Mouse (Mus musculus): ENCODE data around the gene Olfr65. TPM values are rescaled to one million over a fixed set of nuclear protein-coding genes. Genes with fewer than 3 reads are reported as not detected.

Olfr65 gene
- total RNA-seq (2021), result not detected
- long read RNA-seq, experiment 1, result 0 reads
- long read RNA-seq, experiment 2, result 0 reads

DNA sequence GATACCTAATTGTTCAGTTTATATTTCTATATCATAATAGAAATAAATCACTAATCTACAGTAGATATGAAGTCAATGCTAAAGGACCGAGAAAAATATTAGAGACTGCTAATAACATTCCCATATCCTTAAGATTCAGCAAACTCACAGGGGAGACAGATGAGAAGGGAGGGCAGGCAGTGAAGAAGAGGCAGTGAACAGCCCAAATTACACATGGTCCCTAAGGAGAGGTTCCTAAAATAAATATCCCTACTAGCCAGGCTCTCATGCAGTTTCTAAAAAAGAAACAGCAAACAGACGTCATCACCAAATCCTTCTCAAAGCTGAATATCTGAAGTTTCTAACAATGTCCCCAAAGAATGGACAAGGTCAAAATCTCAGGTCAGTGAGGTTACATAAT is at the start of gene Olfr65:
Gene Olfr65, plus strand, starts transcription at position 301 of the 400 bp plus-strand sequence.
- no peak for DNase-seq

DNA sequence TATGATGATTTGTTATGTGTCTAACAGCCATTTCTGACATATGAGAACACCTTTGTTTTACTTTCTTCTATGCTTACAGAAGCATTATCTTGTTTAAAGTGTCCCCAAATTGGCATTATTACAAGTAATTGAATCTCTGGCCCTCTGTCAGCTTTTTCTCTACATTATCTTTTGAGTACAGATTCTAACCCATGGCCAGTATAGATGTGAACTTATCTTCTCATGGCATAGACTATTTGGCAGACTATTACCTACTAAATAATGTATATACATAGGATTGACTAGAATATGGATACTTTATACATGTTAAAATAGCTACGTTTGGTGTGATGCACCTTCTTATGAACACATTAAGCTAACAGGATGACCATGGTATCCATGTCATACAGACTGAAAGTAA is 48.6 kb upstream of the Olfr65 start:
- no peak for DNase-seq

DNA sequence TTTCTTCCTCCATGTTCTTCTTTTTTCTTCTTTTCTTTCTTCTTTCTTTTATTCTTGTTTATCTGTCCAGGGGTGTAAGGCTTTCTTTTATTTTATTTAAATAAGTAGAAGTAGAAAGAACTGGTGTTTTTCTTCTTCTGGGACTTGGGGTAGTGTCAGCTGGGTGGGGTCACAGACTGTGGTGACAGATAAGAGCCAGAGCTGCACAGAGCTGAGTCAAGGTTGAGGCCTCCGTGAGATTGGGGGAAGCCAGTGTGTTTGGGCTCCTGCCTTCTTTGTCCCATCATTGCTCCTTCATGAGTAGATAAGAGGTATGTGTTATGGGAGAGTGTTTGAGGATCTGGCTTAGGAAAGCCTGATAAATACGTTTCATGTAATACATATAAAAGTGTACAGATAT is 44.2 kb upstream of the Olfr65 start:
- DNase-seq, result no peak

DNA sequence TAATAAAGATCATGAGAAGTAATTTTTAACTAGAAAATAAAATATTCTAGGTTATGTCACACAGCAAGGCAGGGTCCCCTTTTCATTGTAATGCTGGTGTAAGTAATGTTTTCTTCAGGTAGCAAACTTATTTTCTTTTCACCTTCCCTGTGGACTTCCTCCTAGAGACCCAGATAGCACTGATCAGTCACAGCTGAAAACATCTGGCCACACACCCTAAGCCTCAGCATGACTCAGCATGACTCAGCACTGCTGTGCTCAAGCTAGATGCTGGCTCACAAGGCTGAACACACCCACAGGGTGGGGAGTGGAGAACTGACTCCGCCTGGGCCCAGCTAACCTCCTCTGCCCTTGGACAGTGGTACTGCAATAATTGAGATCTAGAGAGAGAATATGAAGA is 42.4 kb upstream of the Olfr65 start:
- DNase-seq, result peak; percentile 54

DNA sequence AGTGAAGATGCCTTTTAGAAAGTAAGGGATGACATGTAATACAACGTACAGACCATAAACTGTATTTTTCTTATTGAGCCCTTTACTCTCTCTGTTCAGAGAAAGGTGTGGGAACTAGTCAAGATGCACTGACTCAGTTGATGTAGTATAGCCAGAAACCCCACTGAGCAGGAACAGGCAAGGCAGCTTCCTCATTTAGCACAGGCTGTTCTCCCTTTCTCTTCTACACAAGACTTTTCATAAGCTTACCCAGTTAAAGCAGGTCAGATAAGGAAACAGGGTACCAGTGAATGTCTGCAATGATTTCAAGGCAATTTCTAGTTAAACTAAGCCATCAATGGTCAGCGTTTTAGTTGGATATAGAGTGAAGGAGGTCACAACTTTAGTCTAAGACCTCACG is 41.8 kb upstream of the Olfr65 start:
- no peak for DNase-seq

DNA sequence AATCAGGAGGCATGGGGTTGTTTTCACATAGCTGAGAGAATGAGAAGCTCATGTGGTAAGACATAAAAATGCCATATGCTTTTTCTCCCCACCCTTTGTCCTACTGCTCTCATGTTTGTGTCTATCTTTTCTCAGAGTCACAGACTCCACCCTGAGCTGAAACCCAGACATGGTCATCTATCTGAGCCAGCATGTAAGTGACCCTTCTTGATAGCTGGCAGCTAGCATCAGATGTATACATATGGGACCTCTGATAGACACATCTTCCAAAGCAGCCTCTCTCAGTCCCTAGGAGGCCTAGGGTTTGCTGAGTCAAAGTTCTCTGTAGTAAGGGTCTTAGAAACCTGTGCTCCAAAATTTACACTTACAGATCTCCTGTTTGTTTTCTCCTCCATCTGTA is 37.6 kb upstream of the Olfr65 start:
- no peak for DNase-seq

DNA sequence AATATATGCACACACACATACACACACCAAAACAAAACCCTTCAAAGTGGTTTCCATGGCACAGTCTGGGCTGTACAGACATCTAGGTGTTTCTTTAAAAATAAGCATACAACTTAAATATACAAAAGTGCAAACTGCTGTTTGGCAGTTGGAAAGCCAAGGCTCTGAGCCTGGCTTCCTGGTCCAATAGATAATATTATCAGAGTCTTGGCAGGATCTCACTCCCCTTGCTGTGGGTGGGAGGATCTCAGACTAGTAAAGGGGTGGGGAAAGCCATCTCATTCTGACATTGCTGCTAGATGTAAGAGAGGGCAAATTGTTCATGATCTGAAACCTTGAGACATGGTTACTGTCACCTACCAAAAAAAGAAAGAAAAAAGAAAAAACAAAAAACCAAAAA is 32.6 kb upstream of the Olfr65 start:
- DNase-seq, result no peak

DNA sequence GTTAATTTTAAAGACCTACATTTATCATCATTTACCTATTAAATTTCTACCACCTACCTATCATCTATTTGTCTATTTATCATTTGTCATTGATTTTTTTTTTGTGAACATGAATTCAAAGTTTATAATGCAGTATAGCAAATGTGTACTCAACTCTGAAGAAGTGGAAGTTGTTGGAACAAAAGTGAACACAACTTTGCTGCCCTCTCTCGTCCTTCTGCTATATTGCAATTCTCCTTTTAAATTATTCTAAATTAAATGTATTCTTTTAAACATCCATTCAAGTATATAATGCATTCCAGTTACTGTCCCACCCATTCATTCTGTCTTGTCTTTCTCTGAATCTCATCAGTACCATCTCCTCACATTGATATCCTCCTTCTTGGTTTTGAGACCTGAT is 30.2 kb upstream of the Olfr65 start:
- DNase-seq, result no peak

DNA sequence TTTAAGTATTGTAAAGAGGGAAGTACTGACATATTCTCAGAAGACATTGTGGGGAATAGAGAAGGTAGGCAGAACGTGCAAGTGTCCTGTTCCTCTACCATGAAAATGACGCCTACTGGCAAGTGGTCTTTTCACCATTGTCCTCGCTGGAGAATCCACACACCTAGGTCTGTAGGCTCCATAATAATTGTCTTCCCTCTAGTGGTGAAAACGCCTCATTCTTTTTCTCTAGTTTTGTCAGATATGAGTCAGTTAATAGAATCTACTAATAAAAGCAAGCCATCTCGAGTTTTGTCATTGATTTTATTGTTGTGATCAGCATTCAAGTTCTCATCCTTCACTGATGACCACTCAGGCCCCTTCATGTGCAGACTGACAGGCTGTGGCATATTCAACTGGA is 28.8 kb upstream of the Olfr65 start:
- no peak for DNase-seq

DNA sequence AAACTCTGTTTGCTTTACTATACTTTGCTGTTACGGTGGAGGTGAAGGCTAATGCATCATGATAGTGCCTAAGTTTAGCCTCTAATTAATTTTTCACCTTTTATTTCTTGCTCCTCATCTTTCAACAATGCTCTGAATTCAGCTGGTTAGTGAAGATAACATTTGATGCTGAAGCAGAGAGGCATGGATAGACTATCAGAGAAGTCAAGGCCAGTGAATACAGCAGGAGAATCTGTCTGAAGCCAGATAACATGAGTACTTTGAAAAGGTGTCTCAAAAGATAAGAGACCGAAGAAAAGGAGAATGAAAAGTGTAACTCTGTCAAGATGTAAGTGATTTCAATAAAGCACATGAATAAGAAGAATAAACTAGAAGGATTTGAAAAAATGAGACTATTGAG is 26.2 kb upstream of the Olfr65 start:
- DNase-seq, result no peak

DNA sequence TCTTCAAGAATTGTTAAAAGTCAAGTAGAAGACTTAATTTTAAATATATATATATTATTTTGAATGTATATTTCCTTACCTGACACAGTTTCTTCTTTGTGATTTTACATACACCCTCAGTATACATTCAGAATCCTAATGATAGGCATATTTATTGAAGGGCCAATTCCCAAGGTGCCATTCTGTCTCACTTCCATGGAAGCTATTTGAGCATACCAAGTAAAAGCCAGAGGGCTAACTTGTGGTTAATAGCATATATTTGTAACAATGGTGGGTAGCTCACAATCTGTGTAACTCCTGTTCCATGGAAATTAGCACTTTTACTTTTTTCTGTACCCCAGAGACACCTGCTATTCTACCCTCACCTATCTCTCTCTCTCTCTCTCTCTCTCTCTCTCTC is 17.1 kb upstream of the Olfr65 start, which contains the start of gene Olfr66:
Gene Olfr66, minus strand, starts transcription at position 101 of the 400 bp plus-strand sequence.
- DNase-seq, result no peak

DNA sequence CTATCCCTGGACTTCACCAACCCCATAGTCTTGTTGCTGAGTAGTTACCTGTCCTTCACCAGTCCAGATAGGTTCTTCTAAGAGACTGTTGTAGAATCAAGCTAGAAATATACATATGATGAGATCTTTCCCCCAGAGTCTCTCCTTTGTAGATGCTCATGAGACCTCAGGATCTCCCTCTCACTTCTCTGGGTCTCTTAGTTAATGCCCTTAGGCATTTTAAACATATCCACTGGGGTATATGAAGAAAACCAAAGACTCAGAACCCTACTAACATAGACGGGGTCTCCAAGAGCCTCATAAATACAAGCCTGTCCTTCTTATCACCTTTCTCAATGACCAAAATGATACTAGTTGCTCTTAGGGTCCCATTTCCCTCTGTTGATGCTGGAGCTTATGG is 8.9 kb upstream of the Olfr65 start, which contains the start of gene Olfr64:
Gene Olfr64, minus strand, starts transcription at position 101 of the 400 bp plus-strand sequence.
- DNase-seq, result no peak

DNA sequence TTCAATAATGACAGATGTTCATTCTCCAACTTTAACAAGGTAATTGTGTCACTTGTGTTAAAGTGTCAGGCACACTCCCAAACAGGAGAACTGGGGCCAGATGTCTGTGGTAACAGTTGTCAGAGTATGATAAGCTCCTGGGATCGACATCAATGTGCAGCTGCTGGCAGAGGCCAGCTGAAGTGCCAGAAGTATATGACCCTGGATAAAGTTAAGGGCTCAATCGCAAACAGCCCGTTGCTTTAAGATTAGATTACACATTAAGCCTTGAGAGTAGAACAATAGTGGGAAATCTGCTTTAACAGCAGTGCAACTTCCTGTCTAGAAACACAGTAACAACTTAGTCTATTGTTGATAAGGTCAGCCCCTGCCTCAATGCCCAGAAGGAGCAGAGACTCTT is 6.8 kb downstream of the Olfr65 start:
- no peak for DNase-seq

DNA sequence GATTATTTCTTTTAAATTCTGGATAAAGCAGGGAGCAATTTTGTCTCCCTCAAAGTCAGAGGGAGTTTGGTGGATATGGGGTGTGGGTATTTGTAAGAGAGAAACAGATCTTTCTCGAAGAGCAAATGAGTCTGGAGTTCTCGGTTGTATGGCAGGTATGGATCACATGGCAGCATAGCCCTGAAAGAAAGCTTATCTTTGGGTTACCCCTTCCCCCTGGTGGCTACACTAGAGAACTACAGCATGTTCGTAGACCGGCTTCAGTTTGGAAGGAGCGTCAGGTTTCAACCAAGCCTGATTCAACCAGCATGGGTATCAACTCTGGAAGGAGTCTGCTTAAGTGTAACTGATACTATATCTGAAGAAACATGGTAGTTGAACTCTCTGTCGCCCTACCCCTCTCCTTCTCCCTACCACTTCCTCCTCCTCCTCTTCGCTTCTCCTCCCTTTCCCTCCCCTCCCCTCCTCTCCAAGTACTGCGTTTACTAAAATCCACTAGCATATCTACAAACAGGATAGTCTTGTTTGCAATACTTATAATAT is 9.8 kb downstream of the Olfr65 start:
- peak; percentile 3 for DNase-seq

DNA sequence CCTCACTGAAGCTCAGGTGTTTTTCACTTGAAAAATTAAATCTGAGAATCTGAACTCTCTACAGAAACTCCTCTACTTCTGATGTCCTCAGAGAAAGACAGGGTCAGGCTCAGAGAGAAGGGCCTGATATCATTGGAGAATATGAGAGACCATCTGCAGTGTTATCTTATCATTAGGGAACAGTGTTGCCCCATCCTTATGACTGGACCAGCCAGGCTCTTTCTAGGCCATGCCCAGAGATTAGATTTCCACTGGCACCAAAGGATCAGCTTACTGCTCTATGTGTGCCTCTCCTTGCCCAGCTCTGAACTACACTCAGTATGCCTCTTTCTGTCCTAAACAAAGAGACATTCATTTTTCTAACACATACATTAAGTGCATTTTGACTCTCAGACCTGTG is 12.1 kb downstream of the Olfr65 start:
- DNase-seq, result no peak

DNA sequence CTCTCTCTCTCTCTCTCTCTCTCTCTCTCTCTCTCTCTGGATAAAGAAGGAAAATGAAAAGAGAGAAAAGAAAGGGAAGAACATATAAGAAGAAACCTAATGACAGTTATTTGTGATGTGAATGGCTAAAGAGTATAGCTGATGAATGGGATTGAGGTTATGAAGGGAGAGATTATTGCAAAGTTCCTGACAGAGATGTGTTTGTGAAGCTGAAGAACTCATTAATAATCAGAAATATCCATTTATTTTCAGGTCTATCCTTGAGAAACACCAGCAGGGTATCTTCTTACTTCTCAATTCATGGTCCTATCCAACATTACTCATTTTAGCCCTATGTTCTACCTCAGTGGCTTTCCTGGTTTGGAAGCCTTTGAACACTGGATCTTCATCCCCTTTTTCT is 25.2 kb downstream of the Olfr65 start, which contains the start of gene Olfr631:
Gene Olfr631, plus strand, starts transcription at position 301 of the 400 bp plus-strand sequence.
- DNase-seq, result no peak

DNA sequence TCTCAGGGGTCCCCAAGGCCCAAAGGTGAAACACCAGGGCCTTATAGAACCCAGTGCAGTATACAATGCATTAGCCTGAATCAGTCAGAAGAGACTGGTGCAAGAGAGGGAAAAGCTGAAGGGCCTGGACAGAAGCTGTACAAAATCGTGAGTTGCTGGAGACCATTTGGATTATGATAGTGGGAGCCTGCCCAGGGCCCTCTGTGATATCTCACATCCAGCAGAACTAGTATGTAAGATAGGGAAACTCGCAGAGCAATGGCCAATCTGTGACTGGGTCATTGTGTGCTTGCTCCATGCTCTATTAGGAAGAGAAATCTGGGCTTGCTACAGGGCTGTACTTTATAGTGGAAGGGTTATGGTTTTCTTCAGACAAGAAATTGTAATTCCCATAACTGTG is 31.0 kb downstream of the Olfr65 start, which contains the start of gene Olfr632:
Gene Olfr632, plus strand, starts transcription at position 84 of the 400 bp plus-strand sequence.
- no peak for DNase-seq

DNA sequence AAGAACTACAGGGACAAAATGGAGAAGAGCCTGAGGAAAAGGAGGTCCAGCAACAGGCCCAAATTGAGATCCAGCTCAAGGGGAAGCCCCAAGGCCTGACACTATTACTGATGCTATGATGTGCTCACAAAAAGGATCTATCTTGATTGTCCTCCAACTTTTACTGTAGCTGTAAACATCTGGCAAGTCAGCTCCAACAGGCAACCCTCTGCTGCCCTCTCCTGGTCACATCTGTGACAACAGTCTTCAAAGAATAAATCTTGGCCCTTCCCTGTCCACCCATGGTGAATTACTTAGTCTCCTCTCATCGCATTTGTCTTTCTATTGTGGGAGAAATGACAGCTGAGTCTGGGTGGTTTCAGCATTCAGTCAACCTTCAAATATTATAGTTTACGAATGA is 39.4 kb downstream of the Olfr65 start:
- DNase-seq, result peak; percentile 43

DNA sequence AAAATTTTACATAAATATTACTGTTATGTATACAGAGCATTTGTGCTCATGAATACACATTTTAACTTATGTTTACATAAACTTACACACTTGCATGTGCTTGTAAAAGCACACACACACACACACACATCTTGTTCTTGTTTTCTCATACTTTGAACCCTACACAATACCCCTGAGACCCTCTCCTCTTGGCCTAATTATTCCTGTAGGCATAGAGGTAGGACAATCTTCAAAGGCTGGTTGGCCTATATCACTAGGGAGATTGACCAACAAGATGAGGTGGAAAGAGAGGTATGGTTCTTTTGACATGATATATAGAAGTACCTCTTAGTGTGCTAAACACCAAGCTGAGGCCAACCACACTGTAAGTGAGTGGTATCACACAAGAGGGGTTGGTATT is 40.9 kb downstream of the Olfr65 start, which contains the start of gene Olfr633:
Gene Olfr633, plus strand, starts transcription at position 301 of the 400 bp plus-strand sequence.
- no peak for DNase-seq

Other genes starting within 250 kb of the Olfr65 start
- not detected for gene Olfr623, start 239.8 kb upstream of the Olfr65 start, total RNA-seq (2021)
- gene Olfr624, start 232.3 kb upstream of the Olfr65 start, total RNA-seq (2021), result under 1 TPM; 0.06 to 0.09 TPM
- gene Olfr625-ps1, start 220.8 kb upstream of the Olfr65 start, total RNA-seq (2021), result not detected
- gene Olfr243, start 188.8 kb upstream of the Olfr65 start, total RNA-seq (2021), result not detected
- gene Olfr628, start 173.1 kb upstream of the Olfr65 start, total RNA-seq (2021), result not detected
- not detected for gene Olfr629, start 158.5 kb upstream of the Olfr65 start, total RNA-seq (2021)
- gene Olfr630, start 146.2 kb upstream of the Olfr65 start, total RNA-seq (2021), result not detected
- gene Olfr69, start 131.9 kb upstream of the Olfr65 start, total RNA-seq (2021), result not detected
- not detected for gene Olfr68, start 123.8 kb upstream of the Olfr65 start, total RNA-seq (2021)
- not detected for gene Olfr67, start 111.7 kb upstream of the Olfr65 start, total RNA-seq (2021)
- 100 to 1,000 TPM; 489 to 710 TPM for gene Hbb-bt, start 89.5 kb upstream of the Olfr65 start, total RNA-seq (2021)
- 1,000 to 10,000 TPM; 3,542 to 4,429 TPM for gene Hbb-bs, start 75.4 kb upstream of the Olfr65 start, total RNA-seq (2021)
- gene Hbb-bh2, start 63.0 kb upstream of the Olfr65 start, total RNA-seq (2021), result not detected
- not detected for gene Hbb-bh1, start 60.3 kb upstream of the Olfr65 start, total RNA-seq (2021)
- gene Hbb-y, start 50.3 kb upstream of the Olfr65 start, total RNA-seq (2021), result not detected
- gene Olfr66, start 17.2 kb upstream of the Olfr65 start, total RNA-seq (2021), result not detected
- gene Olfr64, start 9.0 kb upstream of the Olfr65 start, total RNA-seq (2021), result not detected
- not detected for gene Olfr631, start 25.3 kb downstream of the Olfr65 start, total RNA-seq (2021)
- gene Olfr632, start 30.9 kb downstream of the Olfr65 start, total RNA-seq (2021), result not detected
- gene Olfr633, start 41.0 kb downstream of the Olfr65 start, total RNA-seq (2021), result not detected
- not detected for gene Olfr635, start 67.7 kb downstream of the Olfr65 start, total RNA-seq (2021)
- gene Olfr638, start 95.3 kb downstream of the Olfr65 start, total RNA-seq (2021), result not detected
- gene Olfr639, start 113.8 kb downstream of the Olfr65 start, total RNA-seq (2021), result under 1 TPM in 1 of 2 experiments, not detected in 1; 0.06 TPM
- gene Olfr640, start 122.1 kb downstream of the Olfr65 start, total RNA-seq (2021), result not detected
- gene Olfr641, start 132.0 kb downstream of the Olfr65 start, total RNA-seq (2021), result not detected
- not detected for gene Olfr642, start 149.2 kb downstream of the Olfr65 start, total RNA-seq (2021)
- not detected for gene 4930516K23Rik, start 158.0 kb downstream of the Olfr65 start, total RNA-seq (2021)
- gene Olfr644, start 168.4 kb downstream of the Olfr65 start, total RNA-seq (2021), result not detected
- not detected for gene Olfr645, start 182.0 kb downstream of the Olfr65 start, total RNA-seq (2021)
- not detected for gene Olfr646, start 201.4 kb downstream of the Olfr65 start, total RNA-seq (2021)
- not detected for gene Ubqln5, start 226.3 kb downstream of the Olfr65 start, total RNA-seq (2021)
- gene Olfr643, start 233.9 kb downstream of the Olfr65 start, total RNA-seq (2021), result not detected
- not detected for gene Ubqln3, start 239.8 kb downstream of the Olfr65 start, total RNA-seq (2021)
- gene Ubqlnl, start 247.1 kb downstream of the Olfr65 start, total RNA-seq (2021), result not detected